Mouse (Mus musculus): ENCODE measurements around the gene Btnl2.
A peak's percentile ranks its signal among the peaks of the same experiment; 100 is the strongest.

The Btnl2 gene

GRCm38 (mm10) chr17:34349429-34349828 is 5.2 kb upstream of the Btnl2 start:
- peak; percentile 60 to 73 for DNase-seq

GRCm38 (mm10) chr17:34354940-34355339 is 318 bp downstream of the Btnl2 start:
- DNase-seq: no peak

- no peak for DNase-seq
These were observed 8.4 kb downstream of the Btnl2 start for GRCm38 (mm10) chr17:34362954-34363546.

- no peak for DNase-seq
These were observed 9.2 kb downstream of the Btnl2 start for GRCm38 (mm10) chr17:34363676-34364310.

GRCm38 (mm10) chr17:34365031-34365430 is 10.4 kb downstream of the Btnl2 start:
- DNase-seq: no peak

GRCm38 (mm10) chr17:34370563-34370962 is 15.9 kb downstream of the Btnl2 start:
- DNase-seq: no peak

GRCm38 (mm10) chr17:34373055-34373709 is 18.6 kb downstream of the Btnl2 start:
- no peak for DNase-seq

- DNase-seq: no peak
These were observed 22.2 kb downstream of the Btnl2 start, which contains the start of gene Btnl1 for GRCm38 (mm10) chr17:34376847-34377246. TSS of gene Btnl1 (plus strand) at chr17:34377132.

- no peak for DNase-seq
These were observed 23.0 kb downstream of the Btnl2 start for GRCm38 (mm10) chr17:34377450-34378209.

GRCm38 (mm10) chr17:34378716-34379115 is 24.1 kb downstream of the Btnl2 start:
- DNase-seq: no peak

- DNase-seq: no peak
These were observed 24.8 kb downstream of the Btnl2 start for GRCm38 (mm10) chr17:34379451-34379850.

GRCm38 (mm10) chr17:34381876-34382275 is 27.3 kb downstream of the Btnl2 start:
- no peak for DNase-seq

GRCm38 (mm10) chr17:34383212-34383611 is 28.6 kb downstream of the Btnl2 start:
- no peak for DNase-seq

GRCm38 (mm10) chr17:34384699-34385098 is 30.1 kb downstream of the Btnl2 start:
- DNase-seq: no peak

GRCm38 (mm10) chr17:34386656-34387055 is 32.0 kb downstream of the Btnl2 start:
- DNase-seq: no peak

- peak; percentile 48 to 50 for DNase-seq
These were observed 33.9 kb downstream of the Btnl2 start for GRCm38 (mm10) chr17:34388513-34388912.

GRCm38 (mm10) chr17:34391507-34391906 is 36.9 kb downstream of the Btnl2 start:
- DNase-seq: no peak

GRCm38 (mm10) chr17:34392321-34392720 is 37.7 kb downstream of the Btnl2 start:
- DNase-seq: peak in 1 of 2 experiments; percentile 7

GRCm38 (mm10) chr17:34397357-34397756 is 42.7 kb downstream of the Btnl2 start:
- DNase-seq: peak; percentile 14 to 19

- DNase-seq: peak; percentile 65 to 68
These were observed 43.6 kb downstream of the Btnl2 start for GRCm38 (mm10) chr17:34398058-34398710.

- peak; percentile 87 to 93 for DNase-seq
These were observed 44.2 kb downstream of the Btnl2 start, which contains the start of gene BC051142 for GRCm38 (mm10) chr17:34398711-34399393. TSS of gene BC051142 (plus strand) at chr17:34398820.

- peak; percentile 6 to 32 for DNase-seq
These were observed 44.7 kb downstream of the Btnl2 start for GRCm38 (mm10) chr17:34399394-34399715.
